Mouse (Mus musculus): ENCODE results near the gene Scyl3.

DNA sequence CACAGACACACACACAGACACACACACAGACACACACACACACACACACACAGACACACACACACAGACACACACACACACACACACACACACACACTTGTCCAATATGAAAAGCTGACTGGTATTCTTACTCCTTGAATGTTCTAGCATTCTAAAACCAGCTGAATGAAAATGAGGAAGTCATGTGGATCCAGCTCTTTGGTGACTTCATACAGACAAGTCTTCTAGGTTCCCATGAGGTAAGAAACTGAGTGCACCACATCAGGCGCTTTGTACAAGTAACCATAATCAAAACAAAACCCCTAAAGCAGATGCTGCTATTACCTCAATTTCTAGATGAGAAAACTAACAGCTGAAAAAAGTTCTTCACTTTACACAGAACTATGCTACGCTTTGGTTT is 46.2 kb downstream of the Scyl3 start:
- TF ChIP-seq CTCF (IDR thresholded peaks at IDR 0.05; ENCODE audit: low read depth) (no peak), EP300 (IDR thresholded peaks at IDR 0.05; ENCODE audit: low read depth) (no peak)

All from liver, embryonic 14.5 days (tissue).